Mouse (Mus musculus): ENCODE data around the gene Gm20931. TPM values are rescaled to one million over a fixed set of nuclear protein-coding genes. Genes with fewer than 3 reads are reported as not detected.
"Not testable (repeated sequence)": the region's sequence is repeated elsewhere in the genome, so short reads cannot be mapped to it uniquely, and the experiment has no call there.

Gene Gm20931
- not detected in 2 replicates for polyA plus RNA-seq (2015; fragmentation: Nextera tagmentation; extraction: Ambion mirVana)

DNA sequence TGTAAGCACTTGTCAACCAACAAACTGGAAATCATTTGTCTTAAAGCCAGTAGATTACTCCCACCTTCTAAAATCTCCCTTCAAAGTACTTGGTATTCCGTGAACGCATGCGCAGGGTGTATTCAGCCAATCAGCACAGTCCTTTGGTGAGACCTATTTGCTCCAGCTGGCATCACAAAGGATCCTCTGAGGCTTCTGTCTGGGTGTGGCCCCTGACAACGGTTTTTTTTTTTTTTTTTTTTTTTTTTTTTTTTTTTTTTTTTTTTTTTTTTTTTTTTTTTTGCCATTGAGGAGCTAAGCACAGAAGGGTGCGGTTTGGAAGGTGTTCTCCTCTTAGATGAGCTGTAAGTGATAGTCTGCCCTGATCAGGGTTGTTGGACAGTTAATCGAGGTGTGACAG is at the start of gene Gm20931:
Gene Gm20931 (plus strand): TSS at position 301 of the 400 bp plus-strand sequence.
- H3K27ac ChIP-seq (ENCODE audit: low read length) = not testable (repeated sequence)
- WGBS = no CpG with 5 or more reads among the region's 6 CpGs

More for the DNA sequence above, at the start of gene Gm20931:
- H3K4me2 ChIP-seq (ENCODE audit: low read depth, low read length); H3K36me3 ChIP-seq (ENCODE audit: control insufficient read depth, insufficient read depth); ATAC-seq (replicated peaks; ENCODE audit: extremely low read depth, insufficient read depth, low FRiP score); H3K27me3 ChIP-seq (ENCODE audit: control insufficient read depth, insufficient read depth, low read length); H3K4me1 ChIP-seq (ENCODE audit: control insufficient read depth, insufficient read depth, low read length); H3K9me3 ChIP-seq (replicated peaks; ENCODE audit: control insufficient read depth, low read length); H3K4me3 ChIP-seq (ENCODE audit: low read length); H3K9ac ChIP-seq (ENCODE audit: low read length): not testable (repeated sequence)

Data from heart, embryonic 16.5 days (tissue).